Mouse (Mus musculus): ENCODE data around the gene Tmem131l. TPM values are rescaled to one million over a fixed set of nuclear protein-coding genes. Genes with fewer than 3 reads are reported as not detected.
A peak's percentile ranks its signal among the peaks of the same experiment; 100 is the strongest.

The Tmem131l gene
- polyA plus RNA-seq, 1 experiment from 2014 or later: 83.7 TPM

- peaks cover 5% of the 10 kb centered on the region; the same call in 1 of the 2 replicates for H3K27me3 ChIP-seq
- no peak overlapping the region for H3K9ac ChIP-seq (replicated peaks)
- H3K9me3 ChIP-seq: no peaks in the 10 kb centered on the region
- no peak overlapping the region for H3K4me3 ChIP-seq
- 88% methylated on average over 8 of the region's 8 CpGs for WGBS
- ATAC-seq (ENCODE audit: low FRiP score, low read depth): no peak
- H3K4me1 ChIP-seq: peaks cover 16% of the 10 kb centered on the region
- H3K4me2 ChIP-seq (replicated peaks): no peak overlapping the region
- no peak overlapping the region for H3K27ac ChIP-seq (replicated peaks)
- no peaks in the 10 kb centered on the region for H3K36me3 ChIP-seq
Measured at GRCm38 (mm10) chr3:84041739-84042138, 1.8 kb upstream of the Tmem131l start.

DNA sequence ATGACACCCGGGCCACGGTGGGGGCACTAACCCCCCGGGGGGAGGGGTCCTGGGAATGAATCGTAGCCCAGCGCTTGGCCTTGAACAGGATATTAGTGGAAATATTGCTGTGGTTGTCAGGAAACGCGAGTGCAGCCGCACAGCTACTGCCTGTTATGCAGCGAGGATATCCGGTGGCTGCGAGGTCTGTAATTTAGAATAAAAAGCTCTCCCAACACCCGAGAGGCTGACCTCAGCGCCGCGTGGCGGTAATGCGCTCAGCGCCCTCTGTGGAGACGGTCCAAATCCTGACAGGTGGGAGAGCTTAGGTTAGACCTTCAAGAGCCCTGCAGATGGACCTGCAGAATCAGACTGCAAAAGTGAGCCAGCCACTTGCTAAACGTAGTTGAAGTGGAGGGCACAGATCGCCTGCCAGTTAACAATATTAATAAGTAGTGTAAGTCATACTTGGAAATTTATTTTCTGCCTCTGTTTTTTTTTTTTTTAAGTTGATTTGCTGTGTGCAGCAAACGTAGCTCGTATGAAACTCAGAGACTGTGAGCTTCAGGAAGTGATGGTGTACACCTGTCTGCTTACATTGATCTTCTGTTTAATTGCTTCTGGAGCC lies 604 bp upstream of the Tmem131l start:
- Histone ChIP-seq H3K27me3 (peaks cover 5% of the 10 kb centered on the region; the same call in 1 of the 2 replicates), H3K9me3 (no peaks in the 10 kb centered on the region), H3K4me2 (replicated peaks) (peak overlapping the region; percentile 87), H3K4me3 (peak overlapping the region; percentile 92), H3K36me3 (no peaks in the 10 kb centered on the region), H3K4me1 (peaks cover 21% of the 10 kb centered on the region), H3K9ac (replicated peaks) (peak overlapping the region; percentile 98), H3K27ac (replicated peaks) (peak overlapping the region; percentile 94)
- no peak for ATAC-seq (ENCODE audit: low FRiP score, low read depth)
- 6% methylated on average over 23 of the region's 23 CpGs for WGBS

- peak; percentile 28 for ATAC-seq (ENCODE audit: low FRiP score, low read depth)
- peaks cover 5% of the 10 kb centered on the region; the same call in 1 of the 2 replicates for H3K27me3 ChIP-seq
- no peaks in the 10 kb centered on the region for H3K36me3 ChIP-seq
- peak overlapping the region; percentile 98 for H3K9ac ChIP-seq (replicated peaks)
- H3K4me3 ChIP-seq: peak overlapping the region; percentile 92
- peak overlapping the region; percentile 87 for H3K4me2 ChIP-seq (replicated peaks)
- peak overlapping the region; percentile 94 for H3K27ac ChIP-seq (replicated peaks)
- H3K9me3 ChIP-seq: no peaks in the 10 kb centered on the region
- WGBS: under 1% methylated on average over 42 of the region's 42 CpGs
- peaks cover 32% of the 10 kb centered on the region for H3K4me1 ChIP-seq
Measured at GRCm38 (mm10) chr3:84038981-84039645, 862 bp downstream of the Tmem131l start.

GRCm38 (mm10) chr3:84038126-84038525 lies 1.8 kb downstream of the Tmem131l start:
- peaks cover 5% of the 10 kb centered on the region; the same call in 1 of the 2 replicates for H3K27me3 ChIP-seq
- peak overlapping the region; percentile 92 for H3K4me3 ChIP-seq
- H3K9ac ChIP-seq (replicated peaks): peak overlapping the region; percentile 98
- H3K27ac ChIP-seq (replicated peaks): no peak overlapping the region
- no peaks in the 10 kb centered on the region for H3K9me3 ChIP-seq
- H3K4me2 ChIP-seq (replicated peaks): peak overlapping the region; percentile 87
- WGBS: 33% methylated on average over 1 of the region's 1 CpGs
- ATAC-seq (ENCODE audit: low FRiP score, low read depth): no peak
- peaks cover 42% of the 10 kb centered on the region for H3K4me1 ChIP-seq
- no peaks in the 10 kb centered on the region for H3K36me3 ChIP-seq

DNA sequence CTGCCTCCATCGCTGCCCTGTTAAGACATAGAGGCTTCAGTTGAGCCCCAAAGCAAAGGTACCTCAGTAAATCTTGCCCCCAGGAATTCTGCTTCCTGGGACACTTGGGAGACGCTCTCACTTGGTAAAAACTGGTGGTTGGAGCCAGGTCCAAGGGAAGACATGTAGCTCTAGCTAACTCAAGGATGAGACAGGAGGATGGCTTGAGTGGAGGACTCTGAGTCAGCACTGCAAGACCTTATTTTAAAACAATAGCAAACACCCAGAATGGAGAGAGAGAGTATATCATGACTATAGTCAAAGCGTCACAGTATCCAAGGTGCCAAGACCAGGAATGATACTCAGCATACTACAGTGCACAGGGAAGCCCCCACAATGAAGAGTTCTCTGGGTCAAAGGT lies 2.4 kb downstream of the Tmem131l start:
- Histone ChIP-seq H3K27me3 (peaks cover 5% of the 10 kb centered on the region; the same call in 1 of the 2 replicates), H3K36me3 (no peaks in the 10 kb centered on the region), H3K4me1 (peaks cover 45% of the 10 kb centered on the region), H3K9ac (replicated peaks) (no peak overlapping the region), H3K4me3 (peak overlapping the region; percentile 9), H3K27ac (replicated peaks) (no peak overlapping the region), H3K9me3 (no peaks in the 10 kb centered on the region), H3K4me2 (replicated peaks) (peak overlapping the region; percentile 87)
- 93% methylated on average over 3 of the region's 3 CpGs for WGBS
- ATAC-seq (ENCODE audit: low FRiP score, low read depth): no peak

DNA sequence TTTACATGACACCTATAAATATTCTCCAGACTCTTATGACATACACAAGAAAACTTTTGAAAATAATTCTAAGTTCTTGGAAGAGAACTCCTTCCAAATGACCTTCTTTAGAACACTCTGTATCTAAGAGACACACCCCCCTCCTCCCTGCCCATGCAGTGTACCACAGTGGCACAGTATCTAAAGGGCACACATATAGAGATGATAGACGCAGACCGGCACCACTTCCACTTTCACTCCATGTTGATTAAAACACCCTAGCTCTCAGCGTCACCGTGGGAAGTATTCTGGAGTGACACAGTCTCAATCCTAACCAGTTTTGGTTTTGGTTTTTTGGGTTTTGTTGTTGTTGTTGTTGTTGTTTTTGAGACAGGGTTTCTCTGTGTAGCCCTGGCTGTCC lies 3.1 kb downstream of the Tmem131l start:
- H3K4me2 ChIP-seq (replicated peaks): no peak overlapping the region
- no peak overlapping the region for H3K4me3 ChIP-seq
- WGBS: 93% methylated on average over 4 of the region's 4 CpGs

DNA sequence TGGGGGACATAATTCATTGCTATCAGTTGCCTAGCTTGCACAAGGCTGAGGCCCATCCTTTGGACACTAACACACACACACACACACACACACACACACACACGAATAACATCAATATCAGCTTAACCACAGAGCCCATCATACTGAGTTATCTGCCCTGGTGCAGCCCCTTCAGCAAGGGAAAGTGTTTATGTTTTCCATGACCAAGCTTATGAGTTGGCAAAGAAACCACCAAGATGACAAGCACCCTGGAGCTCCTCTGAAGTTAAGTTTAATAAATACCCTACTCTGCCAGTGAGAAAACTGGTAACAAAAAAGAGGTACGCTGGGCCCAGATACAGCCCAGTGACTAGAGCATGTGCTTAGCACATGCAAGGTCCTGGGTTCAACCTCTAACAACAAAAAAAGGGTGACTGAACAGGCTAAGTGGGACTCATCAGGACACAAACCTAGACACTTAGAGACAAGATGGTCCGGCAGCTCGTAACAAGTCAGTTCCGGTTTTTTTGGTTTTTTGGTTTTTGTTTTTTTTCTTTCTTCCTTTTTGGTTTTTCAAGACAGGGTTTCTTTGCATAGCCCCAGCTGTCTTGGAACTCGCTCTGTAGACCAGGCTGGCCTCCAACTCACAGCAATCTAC lies 4.1 kb downstream of the Tmem131l start:
- Histone ChIP-seq H3K4me1 (peaks cover 51% of the 10 kb centered on the region), H3K9ac (replicated peaks) (no peak overlapping the region), H3K9me3 (no peaks in the 10 kb centered on the region), H3K4me2 (replicated peaks) (no peak overlapping the region), H3K27ac (replicated peaks) (no peak overlapping the region), H3K4me3 (no peak overlapping the region), H3K27me3 (no peaks in the 10 kb centered on the region), H3K36me3 (peaks cover 8% of the 10 kb centered on the region; the same call in 1 of the 2 replicates)
- no peak for ATAC-seq (ENCODE audit: low FRiP score, low read depth)
- 94% methylated on average over 6 of the region's 6 CpGs for WGBS

More for the DNA sequence above, 3.1 kb downstream of the Tmem131l start:
- Histone ChIP-seq H3K4me1 (peaks cover 48% of the 10 kb centered on the region), H3K27me3 (peaks cover 5% of the 10 kb centered on the region; the same call in 1 of the 2 replicates), H3K36me3 (no peaks in the 10 kb centered on the region), H3K9me3 (no peaks in the 10 kb centered on the region), H3K9ac (replicated peaks) (no peak overlapping the region), H3K27ac (replicated peaks) (no peak overlapping the region)
- no peak for ATAC-seq (ENCODE audit: low FRiP score, low read depth)

DNA sequence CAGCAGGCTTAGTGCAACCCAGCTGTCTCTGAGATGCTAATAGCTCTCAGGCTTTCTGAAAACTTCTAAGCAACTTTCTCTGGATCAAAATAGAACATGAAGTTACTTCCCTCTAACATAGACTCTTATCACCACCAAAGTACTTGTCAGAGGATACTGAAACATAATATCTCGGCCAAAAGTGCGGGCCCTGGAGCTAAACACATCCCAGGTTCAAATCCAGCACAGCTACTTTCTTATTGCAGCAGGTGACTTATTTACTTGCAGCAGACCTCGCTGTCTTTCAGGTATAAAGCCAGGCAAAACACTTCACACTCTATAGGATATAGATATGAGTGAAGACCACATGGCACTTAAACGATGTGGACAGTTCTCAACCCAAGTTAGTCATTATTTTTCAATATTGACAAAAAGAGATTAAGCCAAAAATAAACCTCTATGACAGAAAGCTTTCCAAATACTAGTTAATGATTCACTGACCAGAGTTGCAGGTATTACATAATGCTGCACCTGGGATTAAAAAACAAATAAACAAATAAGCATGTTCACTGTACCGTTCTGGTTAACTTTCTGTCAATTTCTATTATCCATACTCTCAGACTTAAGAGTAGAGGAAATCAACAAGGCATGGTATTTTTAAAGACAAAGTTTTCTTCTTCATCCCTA lies 5.7 kb downstream of the Tmem131l start:
- Histone ChIP-seq H3K9ac (replicated peaks) (no peak overlapping the region), H3K27ac (replicated peaks) (no peak overlapping the region), H3K4me2 (replicated peaks) (no peak overlapping the region), H3K4me3 (no peak overlapping the region), H3K36me3 (peaks cover 22% of the 10 kb centered on the region), H3K27me3 (no peaks in the 10 kb centered on the region), H3K9me3 (no peaks in the 10 kb centered on the region), H3K4me1 (peaks cover 46% of the 10 kb centered on the region)
- no peak for ATAC-seq (ENCODE audit: low FRiP score, low read depth)
- WGBS: 92% methylated on average over 5 of the region's 5 CpGs

GRCm38 (mm10) chr3:84032933-84033730 lies 6.8 kb downstream of the Tmem131l start:
- H3K27me3 ChIP-seq: no peaks in the 10 kb centered on the region
- peaks cover 32% of the 10 kb centered on the region for H3K36me3 ChIP-seq
- no peak overlapping the region for H3K27ac ChIP-seq (replicated peaks)
- H3K4me1 ChIP-seq: peaks cover 47% of the 10 kb centered on the region
- peak; percentile 31; the same call in 1 of the 2 replicates for ATAC-seq (ENCODE audit: low FRiP score, low read depth)
- WGBS: 78% methylated on average over 10 of the region's 10 CpGs
- H3K4me2 ChIP-seq (replicated peaks): no peak overlapping the region
- H3K9me3 ChIP-seq: no peaks in the 10 kb centered on the region
- no peak overlapping the region for H3K9ac ChIP-seq (replicated peaks)
- H3K4me3 ChIP-seq: no peak overlapping the region

- H3K9me3 ChIP-seq: no peaks in the 10 kb centered on the region
- no peak overlapping the region for H3K4me2 ChIP-seq (replicated peaks)
- ATAC-seq (ENCODE audit: low FRiP score, low read depth): no peak
- 99% methylated on average over 5 of the region's 5 CpGs for WGBS
- H3K36me3 ChIP-seq: peaks cover 32% of the 10 kb centered on the region
- no peak overlapping the region for H3K27ac ChIP-seq (replicated peaks)
- no peaks in the 10 kb centered on the region for H3K27me3 ChIP-seq
- H3K4me3 ChIP-seq: no peak overlapping the region
- peaks cover 40% of the 10 kb centered on the region for H3K4me1 ChIP-seq
- H3K9ac ChIP-seq (replicated peaks): no peak overlapping the region
Measured at GRCm38 (mm10) chr3:84032419-84032818, 7.6 kb downstream of the Tmem131l start.

DNA sequence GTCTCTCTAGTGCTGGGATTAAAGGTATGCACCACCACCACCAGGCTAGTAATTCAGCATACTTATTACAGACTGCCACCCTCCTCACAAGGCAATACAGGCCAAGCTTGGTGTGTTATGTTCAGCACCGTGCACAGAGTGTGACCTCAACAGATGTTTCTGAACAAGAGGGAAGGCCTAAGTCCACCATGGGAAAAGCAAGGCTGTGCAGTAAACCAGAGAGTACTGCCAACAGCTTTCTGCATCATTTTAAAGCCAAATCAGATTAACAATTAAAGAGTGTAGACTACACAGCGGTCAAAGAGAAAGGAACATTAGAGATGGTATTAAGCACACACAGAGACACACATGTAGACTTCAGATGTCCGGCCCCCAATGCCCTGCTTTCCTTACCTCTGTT lies 8.8 kb downstream of the Tmem131l start:
- H3K27me3 ChIP-seq: no peaks in the 10 kb centered on the region
- 97% methylated on average over 3 of the region's 3 CpGs for WGBS

More for the DNA sequence above, 8.8 kb downstream of the Tmem131l start:
- peaks cover 38% of the 10 kb centered on the region for H3K4me1 ChIP-seq
- H3K9me3 ChIP-seq: no peaks in the 10 kb centered on the region
- no peak overlapping the region for H3K4me3 ChIP-seq
- no peak overlapping the region for H3K9ac ChIP-seq (replicated peaks)
- no peak for ATAC-seq (ENCODE audit: low FRiP score, low read depth)
- no peak overlapping the region for H3K4me2 ChIP-seq (replicated peaks)
- peaks cover 40% of the 10 kb centered on the region for H3K36me3 ChIP-seq
- no peak overlapping the region for H3K27ac ChIP-seq (replicated peaks)
